Mouse (Mus musculus): ENCODE results near the gene Psg19.

DNA sequence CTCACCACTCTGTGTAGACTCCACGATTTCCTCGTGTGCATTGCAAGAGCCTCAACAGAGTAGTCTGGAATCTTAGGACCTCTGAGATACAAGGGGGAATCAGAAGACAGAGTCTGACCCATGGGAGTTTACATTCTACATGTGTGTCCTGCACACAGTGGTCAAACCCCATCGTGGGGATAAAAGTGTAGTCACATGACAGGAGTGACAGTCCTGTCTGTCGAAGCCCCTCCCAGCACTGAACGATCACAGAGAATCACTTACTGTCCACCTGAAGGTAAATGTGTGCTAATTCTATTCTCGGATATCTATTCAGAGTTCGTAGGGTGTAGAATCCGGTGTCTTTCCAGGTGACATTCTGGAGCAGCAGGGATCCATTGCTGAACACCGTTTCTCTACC, 20.0 kb upstream of the Psg19 start:
- TF ChIP-seq CTCF (IDR thresholded peaks at IDR 0.05; ENCODE audit: control insufficient read depth, insufficient read depth, insufficient replicate concordance, low read depth, low read length) (no peak), POLR2A (IDR thresholded peaks at IDR 0.05; ENCODE audit: control insufficient read depth, low read depth, low read length) (no peak)

All from testis, adult 2 months (tissue).